Comparison of ENCODE assay signal across 8 mouse cellular contexts in the genomic region with DNA sequence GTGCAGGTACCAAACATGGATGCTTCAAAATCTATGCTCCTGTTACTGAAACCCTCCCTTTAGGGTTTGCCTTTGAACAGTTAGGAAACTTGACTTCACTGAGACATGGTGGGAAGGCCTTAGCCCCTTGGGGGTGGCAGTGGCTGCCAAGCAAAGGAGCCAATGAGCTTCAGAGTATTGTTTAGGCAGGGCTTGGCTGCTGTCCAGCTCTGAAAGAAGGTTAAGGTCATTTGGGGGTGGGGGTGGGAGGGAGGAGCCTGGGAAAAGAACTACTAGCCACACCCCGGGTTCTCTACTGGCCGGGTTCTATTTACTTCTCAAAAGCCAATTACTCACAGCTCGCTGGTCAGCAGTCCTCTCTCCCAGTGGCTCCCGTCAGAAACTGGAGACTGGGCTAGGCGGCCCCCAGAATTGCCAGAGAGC. TPM values are rescaled to one million over a fixed set of nuclear protein-coding genes. Genes with fewer than 3 reads are reported as not detected.
DNase-seq lines count a peak whose midpoint lies in the region; ATAC-seq lines count a peak whose summit lies in the region.

No protein-coding gene starts in this region.

- peaks cover 24% of the 10 kb centered on the region for H3K36me3 ChIP-seq in embryonic facial prominence, embryonic 13.5 days
- peaks cover 10% of the 10 kb centered on the region for H3K36me3 ChIP-seq in heart, embryonic 15.5 days

- peak; percentile 53 for DNase-seq in urinary bladder, postnatal 14 days (ENCODE audit: low spot score)
- no peak for DNase-seq in urinary bladder, postnatal 10 days (ENCODE audit: low spot score)
- peak; percentile 88 to 92 for DNase-seq in kidney, postnatal 25 days
- DNase-seq in lung, postnatal 4 days = peak; percentile 80 to 87
- peak; percentile 68 for DNase-seq in skeletal muscle tissue, adult 2 months (ENCODE audit: low read depth, low spot score)
- no peak for DNase-seq in urinary bladder, adult 2 months (ENCODE audit: low spot score)

- peak overlapping the region; percentile 35 for H3K27ac ChIP-seq in embryonic facial prominence, embryonic 13.5 days
- H3K27ac ChIP-seq in heart, embryonic 15.5 days = peak overlapping the region; percentile 99

- no peak overlapping the region for H3K4me2 ChIP-seq in embryonic facial prominence, embryonic 13.5 days
- H3K4me2 ChIP-seq in heart, embryonic 15.5 days = peak overlapping the region; percentile 45

- 6% methylated on average over 5 of the region's 5 CpGs for WGBS in embryonic facial prominence, embryonic 13.5 days
- WGBS in heart, embryonic 15.5 days = 4% methylated on average over 5 of the region's 5 CpGs

- no peaks in the 10 kb centered on the region for H3K9me3 ChIP-seq in embryonic facial prominence, embryonic 13.5 days
- H3K9me3 ChIP-seq in heart, embryonic 15.5 days (replicated peaks) = no peaks in the 10 kb centered on the region

- H3K4me1 ChIP-seq in embryonic facial prominence, embryonic 13.5 days = peaks cover 43% of the 10 kb centered on the region
- H3K4me1 ChIP-seq in heart, embryonic 15.5 days (replicated peaks) = peaks cover 50% of the 10 kb centered on the region

- ATAC-seq in embryonic facial prominence, embryonic 13.5 days (ENCODE audit: insufficient number of reproducible peaks, insufficient read depth, low FRiP score, low TSS enrichment, low read depth) = no peak
- peak; percentile 33 for ATAC-seq in heart, embryonic 15.5 days (replicated peaks; ENCODE audit: insufficient number of reproducible peaks, insufficient read depth, low FRiP score, low read depth)

- H3K27me3 ChIP-seq in embryonic facial prominence, embryonic 13.5 days = no peaks in the 10 kb centered on the region
- no peaks in the 10 kb centered on the region for H3K27me3 ChIP-seq in heart, embryonic 15.5 days

- H3K9ac ChIP-seq in embryonic facial prominence, embryonic 13.5 days = no peak overlapping the region
- H3K9ac ChIP-seq in heart, embryonic 15.5 days = 0 out of 2 replicates have a peak overlapping the region, but pooled peaks have one; percentile 25

- H3K4me3 ChIP-seq in embryonic facial prominence, embryonic 13.5 days = no peak overlapping the region
- no peak overlapping the region for H3K4me3 ChIP-seq in heart, embryonic 15.5 days

RNA-seq across cellular contexts. Expression of gene Pigv, which starts 3.2 kb away (rescaled TPM):
- 17.1 and 17.4 TPM in 2 replicates for polyA plus RNA-seq in embryonic facial prominence, embryonic 13.5 days (2015; fragmentation: Nextera tagmentation; extraction: Ambion mirVana)
- 11.8 and 14.6 TPM in 2 replicates for polyA plus RNA-seq in heart, embryonic 15.5 days (2015; fragmentation: Nextera tagmentation; extraction: Ambion mirVana)
- polyA plus RNA-seq in urinary bladder, adult 2 months (2012; rRNA removed) = 17.1 and 19.4 TPM in 2 replicates

RNA-seq across cellular contexts. Expression of gene Zdhhc18, which starts 25.7 kb away (rescaled TPM):
- 3.9 and 4.2 TPM in 2 replicates for polyA plus RNA-seq in embryonic facial prominence, embryonic 13.5 days (2015; fragmentation: Nextera tagmentation; extraction: Ambion mirVana)
- 4.6 and 9.4 TPM in 2 replicates for polyA plus RNA-seq in heart, embryonic 15.5 days (2015; fragmentation: Nextera tagmentation; extraction: Ambion mirVana)
- 17.8 and 19.7 TPM in 2 replicates for polyA plus RNA-seq in urinary bladder, adult 2 months (2012; rRNA removed)

Comparison
In these comparisons a context has a peak if more than half of its experiments do, and no peak if none do; other contexts are left out.
1. DNase-seq: peak in urinary bladder, postnatal 14 days (single experiment), kidney, postnatal 25 days (2 of 2), lung, postnatal 4 days (2 of 2) and skeletal muscle tissue, adult 2 months (single experiment); none in urinary bladder, postnatal 10 days (single experiment) and urinary bladder, adult 2 months (single experiment).